Mouse (Mus musculus) bone marrow, adult 2 months (tissue): ENCODE data around the gene Slc2a6. TPM values are rescaled to one million over a fixed set of nuclear protein-coding genes. Genes with fewer than 3 reads are reported as not detected.
A peak's percentile ranks its signal among the peaks of the same experiment; 100 is the strongest.

Experiments
- H3K27ac ChIP-seq: fragments of 200-500 bp; 2 replicates; pipeline ENCODE4 v1.5.1; 2012; ENCODE audit warnings: low read depth, mild to moderate bottlenecking, control low read depth, inconsistent platforms, low read length; ENCODE audit not compliant: control insufficient read depth, poor library complexity, insufficient read depth
- H3K4me1 ChIP-seq: fragments of 200-500 bp; 2 replicates; pipeline ENCODE4 v1.6.1; 2011; ENCODE audit warnings: low read length; ENCODE audit not compliant: control insufficient read depth, insufficient read depth
- H3K4me3 ChIP-seq: fragments of 200-500 bp; replicated peaks from 2 replicates; pipeline ENCODE3; 2011; ENCODE audit warnings: mild to moderate bottlenecking, low read depth, low read length, control low read depth; ENCODE audit not compliant: control insufficient read depth
- CTCF ChIP-seq: fragments of 200-500 bp; IDR thresholded peaks from 2 replicates; pipeline ENCODE4 v1.5.1; 2011; ENCODE audit warnings: low read length, control low read depth; ENCODE audit not compliant: control insufficient read depth, insufficient read depth
- POLR2A ChIP-seq: fragments of 200-500 bp; IDR thresholded peaks from 2 replicates; pipeline ENCODE4 v1.6.1; 2011; ENCODE audit warnings: low read depth, mild to moderate bottlenecking, control low read depth, low read length, borderline replicate concordance; ENCODE audit not compliant: control insufficient read depth
- WGBS: fragments of 180-500 bp; shearing (Covaris S2); methylation state at CpG from one replicate; pipeline ENCODE4 v1.1.7; 2018; 5-methylcytosine and 5-hydroxymethylcytosine counted together
- polyA plus RNA-seq: library from polyadenylated mRNA; stranded (reverse); fragments of >200 nt; gene quantifications from 2 replicates; pipeline ENCODE4 v1.2.4, GENCODE M21; 2011; ENCODE audit warnings: low replicate concordance; ENCODE audit not compliant: missing spikeins, insufficient read depth, insufficient read length

The Slc2a6 gene
- polyA plus RNA-seq, 1 experiment, result 26.1 TPM

- Histone ChIP-seq H3K4me3 (no peak overlapping the region), H3K4me1 (no peaks in the 10 kb centered on the region), H3K27ac (no peak overlapping the region)
- TF ChIP-seq POLR2A (no peak), CTCF (no peak)
- 53% methylated on average over 8 of the region's 8 CpGs for WGBS
These were observed 14.5 kb upstream of the Slc2a6 start for GRCm38 (mm10) chr2:27042131-27042844.

- WGBS, result 14% methylated on average over 1 of the region's 1 CpGs
- H3K4me3 ChIP-seq, result no peak overlapping the region
- TF ChIP-seq CTCF, result peak; percentile 38; the same call in 1 of the 2 replicates
- TF ChIP-seq POLR2A, result no peak
These were observed 11.5 kb upstream of the Slc2a6 start for GRCm38 (mm10) chr2:27039286-27039685.

GRCm38 (mm10) chr2:27038596-27038995 is 10.8 kb upstream of the Slc2a6 start:
- Histone ChIP-seq H3K4me1 (no peaks in the 10 kb centered on the region), H3K27ac (no peak overlapping the region), H3K4me3 (no peak overlapping the region)
- TF ChIP-seq CTCF (peak; percentile 87), POLR2A (no peak)
- WGBS, result under 1% methylated on average over 3 of the region's 3 CpGs

More at GRCm38 (mm10) chr2:27039286-27039685, 11.5 kb upstream of the Slc2a6 start:
- no peak overlapping the region for H3K27ac ChIP-seq
- no peaks in the 10 kb centered on the region for H3K4me1 ChIP-seq

- no peak for TF ChIP-seq POLR2A
- TF ChIP-seq CTCF, result no peak
- Histone ChIP-seq H3K4me3 (no peak overlapping the region), H3K4me1 (no peaks in the 10 kb centered on the region), H3K27ac (no peak overlapping the region)
- WGBS, result 79% methylated on average over 4 of the region's 4 CpGs
These were observed 9.2 kb upstream of the Slc2a6 start for GRCm38 (mm10) chr2:27037008-27037407.

- TF ChIP-seq POLR2A (no peak), CTCF (no peak)
- Histone ChIP-seq H3K4me1 (no peaks in the 10 kb centered on the region), H3K27ac (no peak overlapping the region), H3K4me3 (no peak overlapping the region)
- 34% methylated on average over 3 of the region's 3 CpGs for WGBS
These were observed 8.2 kb upstream of the Slc2a6 start for GRCm38 (mm10) chr2:27036003-27036402.

GRCm38 (mm10) chr2:27032361-27032760 is 4.6 kb upstream of the Slc2a6 start:
- peaks cover 4% of the 10 kb centered on the region; the same call in 1 of the 2 replicates for H3K4me1 ChIP-seq
- TF ChIP-seq CTCF (no peak), POLR2A (no peak)
- no peak overlapping the region for H3K27ac ChIP-seq
- WGBS, result 63% methylated on average over 2 of the region's 2 CpGs
- H3K4me3 ChIP-seq, result no peak overlapping the region

- TF ChIP-seq CTCF (no peak), POLR2A (no peak)
- WGBS, result 6% methylated on average over 4 of the region's 4 CpGs
- Histone ChIP-seq H3K4me1 (peaks cover 4% of the 10 kb centered on the region; the same call in 1 of the 2 replicates), H3K27ac (peak overlapping the region; percentile 47), H3K4me3 (peak overlapping the region; percentile 59)
These were observed 728 bp upstream of the Slc2a6 start for GRCm38 (mm10) chr2:27028437-27029015.

GRCm38 (mm10) chr2:27026857-27027617 is 761 bp downstream of the Slc2a6 start:
- TF ChIP-seq POLR2A (no peak), CTCF (no peak)
- peaks cover 4% of the 10 kb centered on the region; the same call in 1 of the 2 replicates for H3K4me1 ChIP-seq
- 35% methylated on average over 10 of the region's 10 CpGs for WGBS
- peak overlapping the region; percentile 84 for H3K27ac ChIP-seq
- peak overlapping the region; percentile 55 for H3K4me3 ChIP-seq

GRCm38 (mm10) chr2:27026332-27026731 is 1.5 kb downstream of the Slc2a6 start:
- Histone ChIP-seq H3K27ac (peak overlapping the region; percentile 84), H3K4me1 (peaks cover 4% of the 10 kb centered on the region; the same call in 1 of the 2 replicates), H3K4me3 (peak overlapping the region; percentile 55)
- WGBS, result 79% methylated on average over 3 of the region's 3 CpGs
- TF ChIP-seq POLR2A (no peak), CTCF (no peak)
